In the genomic region with DNA sequence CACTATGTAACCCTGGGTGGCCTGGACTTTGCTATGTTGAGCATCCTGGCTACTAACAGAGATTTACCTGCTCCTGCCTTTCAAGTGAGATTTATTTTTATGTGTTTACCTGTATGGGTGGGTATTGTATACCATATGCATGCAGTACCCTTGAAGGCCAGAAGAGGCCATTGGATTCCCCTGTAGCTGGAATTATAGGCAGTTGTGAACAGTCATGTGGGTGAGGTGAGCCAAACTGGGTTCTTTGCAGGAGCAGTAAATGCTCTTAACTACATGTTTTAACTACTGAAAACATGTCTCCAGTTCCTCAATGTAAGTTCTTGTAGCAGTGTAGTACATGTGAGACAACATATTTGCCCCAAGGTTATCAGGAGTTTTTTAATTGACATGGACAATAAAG, we compare ENCODE assay signal across 10 mouse cellular contexts. TPM values are rescaled to one million over a fixed set of nuclear protein-coding genes. Genes with fewer than 3 reads are reported as not detected.
DNase-seq lines count a peak whose midpoint lies in the region; ATAC-seq and TF ChIP-seq lines count a peak whose summit lies in the region.
"Had no signal": no experiment of that assay in that cellular context is flagged by ENCODE, and none has a peak within 500 bp of the region (broad histone marks: within the 10 kb centered on the region; RNA-seq: fewer than 3 reads in every experiment).

No protein-coding gene starts in this region.

- peak; percentile 5; the same call in 1 of the 2 replicates for TF ChIP-seq CTCF in G1E (IDR thresholded peaks at IDR 0.05; ENCODE audit: low read depth, low read length)

- H3K4me1 ChIP-seq in G1E (ENCODE audit: insufficient read depth, low read depth, low read length) = no peaks in the 10 kb centered on the region

- intact Hi-C loops in heart, postnatal 25 days (cut with DNase I) = loop anchor here (1.0 to 5.0 kb wide), 4 partner anchors 59 to 232 kb away; a partner anchor contains a TSS

- H3K4me3 ChIP-seq in G1E (ENCODE audit: low read depth, low read length) = no peak overlapping the region
- H3K4me3 ChIP-seq: embryonic facial prominence, embryonic 12.5 days had no signal

- H3K9me3 ChIP-seq in G1E (replicated peaks) = no peaks in the 10 kb centered on the region
- H3K9me3 ChIP-seq: embryonic facial prominence, embryonic 12.5 days had no signal

- ATAC-seq in G1E (ENCODE audit: extremely low read depth, insufficient number of reproducible peaks, low FRiP score, poor library complexity, severe bottlenecking) = no peak
- peak; percentile 50 for ATAC-seq in granulocyte monocyte progenitor cell, adult 5-6 weeks (replicated peaks; ENCODE audit: poor library complexity, severe bottlenecking)
- ATAC-seq: hindbrain, postnatal 0 days had no signal

- H3K27me3 ChIP-seq in G1E (ENCODE audit: insufficient read depth, low read length) = peaks cover 35% of the 10 kb centered on the region
- H3K27me3 ChIP-seq: embryonic facial prominence, embryonic 12.5 days had no signal

- no peaks in the 10 kb centered on the region for H3K36me3 ChIP-seq in G1E (replicated peaks)
- H3K36me3 ChIP-seq: embryonic facial prominence, embryonic 12.5 days had no signal

- DNase-seq in thymus, postnatal 14 days = peak; percentile 32
- no peak for DNase-seq in thymus, postnatal 36 days
- DNase-seq in G1E (ENCODE audit: low spot score) = no peak
- DNase-seq in thymus, postnatal 4 days = peak; percentile 39
- DNase-seq in heart, postnatal 25 days (ENCODE audit: low spot score) = no peak
- no peak for DNase-seq in testis, postnatal 14 days (ENCODE audit: low spot score)
- DNase-seq in left cerebral cortex, adult 18-20 months (ENCODE audit: low spot score in 2 of 2) = no peak

RNA-seq across cellular contexts. Expression of a gene that starts 8.1 kb away (rescaled TPM):
- total RNA-seq in G1E (2014; fragmentation: Nextera tagmentation) = not detected in 2 replicates
- total RNA-seq in G1E (2017) = 0.05 and 0.12 TPM in 2 replicates
- polyA plus RNA-seq in G1E (2012) = not detected in 2 replicates
- total RNA-seq in granulocyte monocyte progenitor cell, adult 5-6 weeks (2014; fragmentation: Nextera tagmentation) = 2.6 and 4.3 TPM in 2 replicates
- total RNA-seq in granulocyte monocyte progenitor cell, adult 5-6 weeks (2017) = 1.4 and 3.2 TPM in 2 replicates
- total RNA-seq in heart, postnatal 25 days (2021) = not detected
- 10 to 100 TPM; 15.5 to 20.4 TPM for total RNA-seq in left cerebral cortex, adult 18-20 months (2021)

Comparison
In these comparisons a context has a peak if more than half of its experiments do, and no peak if none do; other contexts are left out.
1. DNase-seq: peak in thymus, postnatal 14 days (single experiment) and thymus, postnatal 4 days (single experiment); none in thymus, postnatal 36 days (0 of 2), G1E (single experiment), heart, postnatal 25 days (single experiment), testis, postnatal 14 days (single experiment) and left cerebral cortex, adult 18-20 months (0 of 2).